Mouse (Mus musculus): ENCODE measurements around the gene Atg7.

DNA sequence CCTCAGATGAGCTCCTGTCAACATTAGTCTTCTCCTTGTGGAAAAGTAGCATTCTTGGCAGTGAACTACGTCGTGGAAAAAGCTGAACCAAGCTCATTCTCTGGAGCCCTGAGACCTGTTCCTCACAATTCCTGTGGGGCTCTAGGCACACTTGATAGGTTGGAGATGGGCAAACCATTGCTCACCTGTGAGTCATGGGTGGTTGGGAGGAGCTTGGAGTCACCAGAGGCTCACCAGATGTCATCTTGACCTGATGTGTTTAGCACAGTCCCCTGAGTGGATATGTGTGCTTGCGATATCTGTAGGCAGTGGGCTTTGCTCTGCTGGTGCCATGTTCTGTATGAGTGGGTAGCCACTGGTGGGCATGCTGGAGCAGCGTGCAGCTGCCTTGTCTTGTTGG, 163.0 kb downstream of the Atg7 start:
- TF ChIP-seq ZNF384 (IDR thresholded peaks at IDR 0.05; ENCODE audit: low read depth, low read length) (no peak), ZC3H11A (IDR thresholded peaks at IDR 0.05; ENCODE audit: borderline replicate concordance, low read depth, low read length) (no peak)
